Mouse (Mus musculus) midbrain, embryonic 10.5 days (tissue): Measurements from ENCODE around the gene Nploc4. TPM values are rescaled to one million over a fixed set of nuclear protein-coding genes. Genes with fewer than 3 reads are reported as not detected.

Source experiments
- DNase-seq: peaks from one replicate; pipeline ENCODE4 v3.0.0-alpha.2; 2017; ENCODE audit warnings: low spot score
- H3K27ac ChIP-seq: fragments of 300-500 bp; sonication (generic); replicated peaks from 2 replicates; pipeline ENCODE4 v1.5.1; 2016; ENCODE audit warnings: mild to moderate bottlenecking
- H3K27me3 ChIP-seq: fragments of 300-500 bp; sonication (generic); 2 replicates; pipeline ENCODE4 v1.6.1; 2016; ENCODE audit warnings: low read depth, mild to moderate bottlenecking; ENCODE audit not compliant: poor library complexity, severe bottlenecking
- H3K36me3 ChIP-seq: fragments of 300-500 bp; sonication (generic); 2 replicates; pipeline ENCODE4 v1.6.1; 2016; ENCODE audit warnings: mild to moderate bottlenecking, moderate library complexity
- H3K4me1 ChIP-seq: fragments of 300-500 bp; sonication (generic); 2 replicates; pipeline ENCODE4 v1.6.1; 2016
- H3K4me3 ChIP-seq: fragments of 300-500 bp; sonication (generic); 2 replicates; pipeline ENCODE4 v1.5.1; 2016; ENCODE audit warnings: mild to moderate bottlenecking, moderate library complexity
- H3K9me3 ChIP-seq: fragments of 300-500 bp; sonication (generic); replicated peaks from 2 replicates; pipeline ENCODE4 v1.6.1; 2016; ENCODE audit warnings: mild to moderate bottlenecking
- WGBS: fragments of 180-500 bp; shearing (Covaris S2); methylation state at CpG from one replicate; pipeline ENCODE4 v1.1.7; 2016; 5-methylcytosine and 5-hydroxymethylcytosine counted together
- polyA plus RNA-seq: library from polyadenylated mRNA; unstranded; fragments of >200 nt; fragmentation: Nextera tagmentation; extraction: Ambion mirVana; gene quantifications from 2 replicates; pipeline ENCODE4 v1.2.1, GENCODE M21; 2016

The Nploc4 gene
- polyA plus RNA-seq, result 45.1 and 46.5 TPM in 2 replicates

GRCm38 (mm10) chr11:120437152-120437856 is at the start of gene Nploc4:
Nploc4 (minus strand) TSS chr11:120437708.
- DNase-seq, result peak; percentile 94
- Histone ChIP-seq H3K9me3 (no peaks in the 10 kb centered on the region), H3K36me3 (peaks cover 30% of the 10 kb centered on the region), H3K4me3 (peak within 1 kb of the TSS; percentile 81), H3K27ac (peak within 1 kb of the TSS; percentile 96), H3K27me3 (no peaks in the 10 kb centered on the region), H3K4me1 (peaks cover 18% of the 10 kb centered on the region)
- under 1% methylated on average over 69 of the region's 77 CpGs for WGBS

GRCm38 (mm10) chr11:120485251-120485650 is 47.7 kb upstream of the Nploc4 start:
- Histone ChIP-seq H3K27me3 (no peaks in the 10 kb centered on the region), H3K36me3 (peaks cover 82% of the 10 kb centered on the region), H3K27ac (peak overlapping the region; percentile 93), H3K9me3 (no peaks in the 10 kb centered on the region), H3K4me1 (peaks cover 32% of the 10 kb centered on the region), H3K4me3 (peak overlapping the region; percentile 99)
- no peak for DNase-seq
- WGBS, result 11% methylated on average over 10 of the region's 10 CpGs

GRCm38 (mm10) chr11:120484265-120484981 is 46.9 kb upstream of the Nploc4 start, which contains the start of gene Mrpl12:
Mrpl12 (plus strand) TSS chr11:120484613.
- under 1% methylated on average over 60 of the region's 60 CpGs for WGBS
- peaks cover 84% of the 10 kb centered on the region for H3K36me3 ChIP-seq
- H3K4me1 ChIP-seq, result peaks cover 24% of the 10 kb centered on the region
- no peaks in the 10 kb centered on the region for H3K9me3 ChIP-seq
- peak within 1 kb of the TSS; percentile 93 for H3K27ac ChIP-seq
- no peaks in the 10 kb centered on the region for H3K27me3 ChIP-seq
- peak within 1 kb of the TSS; percentile 99 for H3K4me3 ChIP-seq
- peak; percentile 92 for DNase-seq

- WGBS, result 87% methylated on average over 7 of the region's 7 CpGs
- H3K27me3 ChIP-seq, result no peaks in the 10 kb centered on the region
- no peaks in the 10 kb centered on the region for H3K9me3 ChIP-seq
- H3K4me3 ChIP-seq, result peak overlapping the region; percentile 99
- peak overlapping the region; percentile 93 for H3K27ac ChIP-seq
- peaks cover 23% of the 10 kb centered on the region for H3K4me1 ChIP-seq
- no peak for DNase-seq
- H3K36me3 ChIP-seq, result peaks cover 85% of the 10 kb centered on the region
These were observed 46.0 kb upstream of the Nploc4 start for GRCm38 (mm10) chr11:120483448-120483934.

GRCm38 (mm10) chr11:120472052-120472451 is 34.5 kb upstream of the Nploc4 start:
- DNase-seq, result no peak
- Histone ChIP-seq H3K9me3 (no peaks in the 10 kb centered on the region), H3K4me1 (peaks cover 11% of the 10 kb centered on the region), H3K27ac (no peak overlapping the region), H3K4me3 (no peak overlapping the region), H3K27me3 (no peaks in the 10 kb centered on the region), H3K36me3 (peaks cover 79% of the 10 kb centered on the region)
- WGBS, result 96% methylated on average over 6 of the region's 6 CpGs

GRCm38 (mm10) chr11:120467736-120468092 is 30.2 kb upstream of the Nploc4 start:
- no peak for DNase-seq
- WGBS, result 1% methylated on average over 33 of the region's 33 CpGs
- Histone ChIP-seq H3K27me3 (no peaks in the 10 kb centered on the region), H3K9me3 (no peaks in the 10 kb centered on the region), H3K27ac (peak overlapping the region; percentile 91), H3K4me3 (peak overlapping the region; percentile 93), H3K4me1 (peaks cover 28% of the 10 kb centered on the region), H3K36me3 (peaks cover 73% of the 10 kb centered on the region)

- Histone ChIP-seq H3K27ac (peak within 1 kb of the TSS; percentile 91), H3K36me3 (peaks cover 73% of the 10 kb centered on the region)
These were observed 29.7 kb upstream of the Nploc4 start, which contains the start of gene Arl16 for GRCm38 (mm10) chr11:120467051-120467735. Arl16 (minus strand) TSS chr11:120467607.

GRCm38 (mm10) chr11:120465521-120465920 is 28.0 kb upstream of the Nploc4 start:
- Histone ChIP-seq H3K27me3 (no peaks in the 10 kb centered on the region), H3K36me3 (peaks cover 73% of the 10 kb centered on the region), H3K27ac (no peak overlapping the region), H3K4me1 (peaks cover 28% of the 10 kb centered on the region), H3K4me3 (peak overlapping the region; percentile 93; the same call in 1 of the 2 replicates), H3K9me3 (no peaks in the 10 kb centered on the region)
- no peak for DNase-seq
- 97% methylated on average over 4 of the region's 4 CpGs for WGBS

More at GRCm38 (mm10) chr11:120467051-120467735, 29.7 kb upstream of the Nploc4 start, which contains the start of gene Arl16:
- no peaks in the 10 kb centered on the region for H3K27me3 ChIP-seq
- peak; percentile 99 for DNase-seq
- H3K4me3 ChIP-seq, result peak within 1 kb of the TSS; percentile 93
- WGBS, result under 1% methylated on average over 54 of the region's 54 CpGs
- H3K4me1 ChIP-seq, result peaks cover 28% of the 10 kb centered on the region
- no peaks in the 10 kb centered on the region for H3K9me3 ChIP-seq

GRCm38 (mm10) chr11:120464365-120464764 is 26.9 kb upstream of the Nploc4 start:
- H3K4me1 ChIP-seq, result peaks cover 30% of the 10 kb centered on the region
- no peak for DNase-seq
- H3K9me3 ChIP-seq, result no peaks in the 10 kb centered on the region
- H3K27ac ChIP-seq, result no peak overlapping the region
- H3K36me3 ChIP-seq, result peaks cover 71% of the 10 kb centered on the region
- H3K4me3 ChIP-seq, result no peak overlapping the region
- no peaks in the 10 kb centered on the region for H3K27me3 ChIP-seq
- 89% methylated on average over 5 of the region's 5 CpGs for WGBS

GRCm38 (mm10) chr11:120463536-120463935 is 26.0 kb upstream of the Nploc4 start:
- peaks cover 71% of the 10 kb centered on the region for H3K36me3 ChIP-seq
- H3K4me1 ChIP-seq, result peaks cover 34% of the 10 kb centered on the region
- no peak overlapping the region for H3K27ac ChIP-seq
- no peak overlapping the region for H3K4me3 ChIP-seq
- WGBS, result 87% methylated on average over 2 of the region's 2 CpGs
- H3K9me3 ChIP-seq, result no peaks in the 10 kb centered on the region
- no peaks in the 10 kb centered on the region for H3K27me3 ChIP-seq
- no peak for DNase-seq

GRCm38 (mm10) chr11:120458847-120459597 is 21.5 kb upstream of the Nploc4 start:
- no peak for DNase-seq
- Histone ChIP-seq H3K4me3 (peak overlapping the region; percentile 94), H3K9me3 (no peaks in the 10 kb centered on the region), H3K27ac (peak overlapping the region; percentile 94; the same call in 1 of the 2 replicates), H3K36me3 (peaks cover 54% of the 10 kb centered on the region), H3K4me1 (peaks cover 27% of the 10 kb centered on the region), H3K27me3 (no peaks in the 10 kb centered on the region)
- WGBS, result 70% methylated on average over 6 of the region's 6 CpGs
